Mouse (Mus musculus) lung, postnatal 4 days (tissue): ENCODE results near the gene Wwc2.

Source experiments
- DNase-seq, 2 experiments: peaks; one replicate each; pipeline ENCODE4 v3.0.0; 2021

Gene Wwc2

GRCm38 (mm10) chr8:47781881-47782280 is 208.8 kb downstream of the Wwc2 start:
- no peak for DNase-seq

- DNase-seq: no peak
Measured at GRCm38 (mm10) chr8:47779589-47779988, 211.1 kb downstream of the Wwc2 start.

GRCm38 (mm10) chr8:47777415-47777814 is 213.3 kb downstream of the Wwc2 start:
- DNase-seq: no peak
